Mouse (Mus musculus) MEL (cell line): ENCODE measurements around the gene Lhfp.

Source experiments
- CTCF ChIP-seq, 3 experiments: IDR thresholded peaks in 2 of 3; conservative IDR thresholded peaks in 1 of 3; 2 replicates each; pipeline ENCODE4 v1.5.1; 2011 to 2012; ENCODE audit warnings: low read length in 3 of 3, low read depth in 2 of 3, mild to moderate bottlenecking in 2 of 3, improper control_type of control experiment in 1 of 3, inconsistent platforms in 1 of 3, mixed read lengths in 1 of 3, moderate library complexity in 1 of 3; ENCODE audit not compliant: control insufficient read depth in 1 of 3, insufficient read depth in 1 of 3, poor library complexity in 1 of 3, severe bottlenecking in 1 of 3
- E2F4 ChIP-seq: IDR thresholded peaks from 2 replicates; pipeline ENCODE4 v1.6.1; 2011; ENCODE audit warnings: low read depth, low read length, improper control_type of control experiment, borderline replicate concordance
- ETS1 ChIP-seq: IDR thresholded peaks from 2 replicates; pipeline ENCODE4 v1.6.1; 2012; ENCODE audit warnings: low read depth, mild to moderate bottlenecking, inconsistent platforms, low read length, improper control_type of control experiment, moderate library complexity
- GATA1 ChIP-seq: IDR thresholded peaks from 2 replicates; pipeline ENCODE4 v1.6.1; 2011; ENCODE audit warnings: low read depth, low read length, improper control_type of control experiment
- HCFC1 ChIP-seq: IDR thresholded peaks from 2 replicates; pipeline ENCODE4 v1.6.1; 2012; ENCODE audit warnings: low read depth, mild to moderate bottlenecking, inconsistent platforms, low read length, improper control_type of control experiment, moderate library complexity
- MAZ ChIP-seq: IDR thresholded peaks from 2 replicates; pipeline ENCODE4 v1.6.1; 2012; ENCODE audit warnings: low read depth, mild to moderate bottlenecking, inconsistent platforms, low read length, improper control_type of control experiment
- NRF1 ChIP-seq: IDR thresholded peaks from 2 replicates; pipeline ENCODE4 v1.6.1; 2014; ENCODE audit warnings: low read depth, mild to moderate bottlenecking, inconsistent platforms, low read length, improper control_type of control experiment, moderate library complexity; ENCODE audit not compliant: poor library complexity, insufficient read depth, severe bottlenecking
- POLR2A ChIP-seq, 2 experiments: IDR thresholded peaks; 2 replicates each; pipeline ENCODE4 v1.6.1; 2011 to 2012; ENCODE audit warnings: low read length in 2 of 2, mild to moderate bottlenecking in 2 of 2, control low read depth in 1 of 2, improper control_type of control experiment in 1 of 2, low read depth in 1 of 2, moderate library complexity in 1 of 2; ENCODE audit not compliant: control insufficient read depth in 1 of 2, insufficient read depth in 1 of 2, poor library complexity in 1 of 2
- POLR2AphosphoS2 ChIP-seq: IDR thresholded peaks from 2 replicates; pipeline ENCODE4 v1.6.1; 2011; ENCODE audit warnings: low read length, improper control_type of control experiment
- SIN3A ChIP-seq: IDR thresholded peaks from 2 replicates; pipeline ENCODE4 v1.6.1; 2012; ENCODE audit warnings: low read length, improper control_type of control experiment, inconsistent platforms
- USF1 ChIP-seq: IDR thresholded peaks from 2 replicates; pipeline ENCODE4 v1.6.1; 2014; ENCODE audit warnings: low read depth, mild to moderate bottlenecking, inconsistent platforms, low read length, improper control_type of control experiment, moderate library complexity

GRCm38 (mm10) chr3:53247102-53247501, 205.8 kb downstream of the Lhfp start:
- TF ChIP-seq SIN3A (no peak), USF1 (no peak), MAZ (no peak), CTCF (IDR thresholded peaks at IDR 0.05 in 2 of 3, conservative IDR thresholded peaks at IDR 0.05 in 1 of 3; ENCODE audit: control insufficient read depth in 1 of 3, insufficient read depth in 1 of 3, low read depth in 2 of 3, low read length in 3 of 3, poor library complexity in 1 of 3, severe bottlenecking in 1 of 3) (no peak; a peak in 1 of 6 replicates), HCFC1 (no peak), POLR2A (IDR thresholded peaks at IDR 0.05; ENCODE audit: control insufficient read depth in 1 of 2, insufficient read depth in 1 of 2, low read depth in 1 of 2, low read length in 2 of 2, poor library complexity in 1 of 2) (no peak), POLR2AphosphoS2 (no peak), GATA1 (no peak), E2F4 (no peak), NRF1 (no peak), ETS1 (no peak)
